Mouse (Mus musculus) liver, postnatal 0 days (tissue): ENCODE results near the gene Crybg2.

Experiments used
- CTCF ChIP-seq: sonication (generic); IDR thresholded peaks from 2 replicates; pipeline ENCODE4 v1.5.1; 2016; ENCODE audit warnings: antibody characterized with exemption, low read depth
- EP300 ChIP-seq: IDR thresholded peaks from 2 replicates; pipeline ENCODE4 v1.6.1; 2016; ENCODE audit warnings: antibody characterized with exemption, low read depth, mild to moderate bottlenecking

DNA sequence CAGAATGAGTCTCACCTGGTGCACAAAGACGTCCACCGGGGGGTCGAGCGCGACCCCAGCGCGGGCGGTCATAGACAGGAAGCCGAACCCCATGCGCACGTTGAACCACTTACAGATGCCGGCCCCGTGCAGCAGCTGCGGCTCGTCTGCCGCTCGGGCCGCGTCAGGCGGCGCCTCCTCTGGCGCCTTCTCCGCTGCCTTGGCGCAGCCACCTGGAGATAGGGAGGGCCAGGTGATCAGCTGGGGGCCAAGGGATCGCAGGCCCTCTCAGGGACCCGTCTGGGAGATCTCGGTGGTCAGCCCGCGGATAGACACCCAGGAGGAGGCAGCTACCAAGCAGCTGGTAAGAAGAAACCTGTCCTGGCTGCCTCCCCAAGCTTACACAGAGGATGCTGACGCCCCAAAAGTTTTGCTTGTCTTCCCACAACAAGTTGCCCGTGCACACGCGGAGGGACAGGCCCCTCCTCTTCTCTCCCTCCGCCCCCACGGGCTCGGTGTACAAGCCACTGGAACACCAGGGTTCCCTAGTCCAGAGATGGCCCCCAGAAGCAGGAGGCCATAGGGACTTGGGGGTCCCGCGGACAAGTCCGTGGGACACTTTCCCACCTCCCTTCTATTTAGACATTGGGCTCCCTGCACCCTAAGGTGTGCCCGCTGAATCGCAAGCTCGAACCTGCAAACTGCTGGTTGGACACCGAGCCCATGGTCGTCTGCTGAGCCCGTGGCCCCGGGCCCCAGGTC, 42.4 kb upstream of the Crybg2 start:
- no peak for TF ChIP-seq EP300
- TF ChIP-seq CTCF = no peak
